Mouse (Mus musculus) spleen, adult 2 months (tissue): ENCODE measurements around the gene Pth2. TPM values are rescaled to one million over a fixed set of nuclear protein-coding genes. Genes with fewer than 3 reads are reported as not detected.

Experiments used
- DNase-seq, 2 experiments: peaks; one replicate each; pipeline versions ENCODE4 v3.0.0 to v3.0.0-alpha.2; 2012 to 2021; ENCODE audit warnings: low spot score in 2 of 2, low read depth in 1 of 2
- H3K27ac ChIP-seq: fragments of 200-500 bp; 2 replicates; pipeline ENCODE4 v1.5.1; 2012; ENCODE audit warnings: low read length, inconsistent platforms; ENCODE audit not compliant: insufficient read depth
- H3K27me3 ChIP-seq: fragments of 200-500 bp; 2 replicates; pipeline ENCODE4 v1.6.1; 2012; ENCODE audit warnings: mild to moderate bottlenecking, moderate library complexity, low read length, inconsistent platforms; ENCODE audit not compliant: control insufficient read depth, insufficient read depth
- H3K36me3 ChIP-seq: fragments of 200-500 bp; 2 replicates; pipeline ENCODE4 v1.6.1; 2012; ENCODE audit warnings: mild to moderate bottlenecking, low read length, inconsistent platforms; ENCODE audit not compliant: control insufficient read depth, insufficient read depth
- H3K4me1 ChIP-seq: fragments of 200-500 bp; 2 replicates; pipeline ENCODE4 v1.6.1; 2011; ENCODE audit warnings: inconsistent platforms; ENCODE audit not compliant: control insufficient read depth, insufficient read depth, insufficient read length
- H3K4me3 ChIP-seq: fragments of 200-500 bp; 2 replicates; pipeline ENCODE4 v1.5.1; 2011; ENCODE audit warnings: mild to moderate bottlenecking, inconsistent platforms; ENCODE audit not compliant: insufficient read depth, insufficient read length; ENCODE audit errors: extremely low read depth
- CTCF ChIP-seq: fragments of 200-500 bp; IDR thresholded peaks from 2 replicates; pipeline ENCODE4 v1.5.1; 2011; ENCODE audit warnings: mild to moderate bottlenecking, inconsistent platforms; ENCODE audit not compliant: insufficient read depth, insufficient read length, insufficient replicate concordance; ENCODE audit errors: extremely low read depth
- POLR2A ChIP-seq: fragments of 200-500 bp; IDR thresholded peaks from 2 replicates; pipeline ENCODE4 v1.6.1; 2011; ENCODE audit warnings: low read depth, low read length, inconsistent platforms
- WGBS: fragments of 180-500 bp; shearing (Covaris S2); methylation state at CpG from one replicate; pipeline ENCODE4 v1.1.7; 2018; 5-methylcytosine and 5-hydroxymethylcytosine counted together
- polyA plus RNA-seq: library from polyadenylated mRNA; depleted of rRNA; stranded (reverse); fragments of >200 nt; gene quantifications from 2 replicates; pipeline ENCODE4 v1.2.3, GENCODE M21; 2012

The Pth2 gene
- polyA plus RNA-seq, 1 experiment: not detected

DNA sequence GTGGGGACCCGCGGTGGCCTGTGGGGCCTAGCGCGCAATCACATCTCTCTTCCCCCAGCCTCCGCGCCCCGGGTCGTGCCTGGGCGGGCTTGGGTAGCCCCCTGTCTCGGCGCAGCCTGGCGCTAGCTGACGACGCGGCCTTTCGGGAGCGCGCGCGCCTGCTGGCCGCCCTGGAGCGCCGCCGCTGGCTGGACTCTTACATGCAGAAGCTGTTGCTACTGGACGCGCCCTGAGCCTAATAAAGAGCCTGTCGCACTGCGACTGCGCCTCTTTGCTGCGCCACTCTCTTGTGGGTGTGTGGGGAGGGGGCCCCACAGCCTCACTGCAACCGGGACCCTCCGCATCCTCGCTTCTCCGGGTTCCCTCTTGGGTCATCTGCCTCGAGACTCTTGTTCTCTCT lies 745 bp downstream of the Pth2 start:
- H3K4me1 ChIP-seq: peaks cover 4% of the 10 kb centered on the region; the same call in 1 of the 2 replicates
- WGBS: 11% methylated on average over 35 of the region's 35 CpGs
- no peak overlapping the region for H3K27ac ChIP-seq
- peaks cover 24% of the 10 kb centered on the region for H3K27me3 ChIP-seq
- no peak for DNase-seq
- TF ChIP-seq CTCF (no peak), POLR2A (no peak)
- H3K4me3 ChIP-seq: no peak overlapping the region
- no peaks in the 10 kb centered on the region for H3K36me3 ChIP-seq

DNA sequence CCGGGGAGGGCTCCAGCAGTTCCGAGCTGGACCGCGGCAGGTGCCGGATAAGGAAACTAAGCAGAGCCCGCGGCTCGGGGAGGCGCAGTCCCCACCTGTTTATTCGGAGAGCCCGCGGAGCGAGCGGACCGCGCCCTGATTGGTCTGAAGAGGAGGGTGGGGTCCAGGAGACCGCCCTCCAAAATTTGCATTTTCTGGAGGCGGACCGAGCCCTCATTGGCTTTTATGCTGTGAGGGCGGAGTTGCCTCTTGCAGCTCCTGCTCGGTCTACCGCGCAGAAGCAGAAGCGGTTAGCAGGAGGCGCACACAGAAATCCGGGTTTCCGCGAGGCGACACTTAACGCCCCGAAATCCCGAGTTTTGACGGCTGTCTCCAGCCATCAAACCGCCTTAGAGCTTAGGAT lies 1.4 kb downstream of the Pth2 start:
- Histone ChIP-seq H3K36me3 (no peaks in the 10 kb centered on the region), H3K27ac (no peak overlapping the region), H3K4me3 (peak overlapping the region; percentile 38; the same call in 1 of the 2 replicates), H3K4me1 (peaks cover 4% of the 10 kb centered on the region; the same call in 1 of the 2 replicates), H3K27me3 (peaks cover 21% of the 10 kb centered on the region)
- under 1% methylated on average over 34 of the region's 34 CpGs for WGBS
- DNase-seq: peak; percentile 75 to 84
- TF ChIP-seq POLR2A: no peak

GRCm38 (mm10) chr7:45182606-45183005 lies 1.8 kb downstream of the Pth2 start:
- TF ChIP-seq POLR2A (no peak), CTCF (no peak)
- Histone ChIP-seq H3K4me3 (peak overlapping the region; percentile 38; the same call in 1 of the 2 replicates), H3K27ac (no peak overlapping the region), H3K36me3 (no peaks in the 10 kb centered on the region), H3K27me3 (peaks cover 17% of the 10 kb centered on the region), H3K4me1 (peaks cover 4% of the 10 kb centered on the region; the same call in 1 of the 2 replicates)
- WGBS: 16% methylated on average over 11 of the region's 11 CpGs
- DNase-seq: no peak

- H3K27ac ChIP-seq: no peak overlapping the region
- no peak for TF ChIP-seq CTCF
- no peak for TF ChIP-seq POLR2A
- WGBS: 85% methylated on average over 7 of the region's 7 CpGs
- peaks cover 4% of the 10 kb centered on the region; the same call in 1 of the 2 replicates for H3K4me1 ChIP-seq
- H3K36me3 ChIP-seq: no peaks in the 10 kb centered on the region
- peaks cover 14% of the 10 kb centered on the region for H3K27me3 ChIP-seq
- no peak overlapping the region for H3K4me3 ChIP-seq
- DNase-seq: no peak
These were observed 2.9 kb downstream of the Pth2 start for GRCm38 (mm10) chr7:45183672-45184071.

- H3K27me3 ChIP-seq: peaks cover 12% of the 10 kb centered on the region
- TF ChIP-seq POLR2A: no peak
- TF ChIP-seq CTCF: no peak
- no peak for DNase-seq
- WGBS: 79% methylated on average over 7 of the region's 7 CpGs
- H3K36me3 ChIP-seq: no peaks in the 10 kb centered on the region
- H3K4me3 ChIP-seq: no peak overlapping the region
- no peak overlapping the region for H3K27ac ChIP-seq
- H3K4me1 ChIP-seq: peaks cover 4% of the 10 kb centered on the region; the same call in 1 of the 2 replicates
These were observed 5.1 kb downstream of the Pth2 start for GRCm38 (mm10) chr7:45185921-45186320.

- Histone ChIP-seq H3K27ac (no peak overlapping the region), H3K27me3 (no peaks in the 10 kb centered on the region), H3K4me3 (no peak overlapping the region), H3K36me3 (no peaks in the 10 kb centered on the region), H3K4me1 (no peaks in the 10 kb centered on the region)
- TF ChIP-seq POLR2A: no peak
- no peak for TF ChIP-seq CTCF
- WGBS: 65% methylated on average over 16 of the region's 16 CpGs
- DNase-seq: no peak
These were observed 8.8 kb downstream of the Pth2 start for GRCm38 (mm10) chr7:45189600-45189999.

GRCm38 (mm10) chr7:45190186-45190585 lies 9.4 kb downstream of the Pth2 start:
- no peak overlapping the region for H3K27ac ChIP-seq
- H3K36me3 ChIP-seq: no peaks in the 10 kb centered on the region
- 83% methylated on average over 6 of the region's 6 CpGs for WGBS
- H3K4me3 ChIP-seq: no peak overlapping the region
- no peaks in the 10 kb centered on the region for H3K27me3 ChIP-seq
- no peaks in the 10 kb centered on the region for H3K4me1 ChIP-seq
- TF ChIP-seq POLR2A (no peak), CTCF (no peak)
- no peak for DNase-seq

DNA sequence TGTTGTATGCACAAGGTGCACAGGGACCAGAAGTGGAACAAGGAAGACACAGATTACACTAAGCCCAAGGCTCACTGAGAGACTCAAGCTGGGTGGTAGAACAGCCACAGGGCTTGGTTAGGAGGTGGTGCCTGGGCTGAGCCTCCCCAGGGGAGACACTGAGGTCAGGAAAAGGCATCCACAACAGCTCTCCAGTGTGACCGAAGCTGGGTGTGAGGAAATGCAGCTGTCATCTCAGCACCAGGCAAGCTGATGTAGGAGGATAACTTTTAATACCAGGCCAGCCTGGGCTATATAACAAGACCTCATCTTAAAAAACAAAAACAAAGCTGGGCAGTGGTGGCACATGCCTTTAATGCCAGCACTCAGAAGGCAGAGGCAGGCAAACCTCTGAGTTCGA lies 10.4 kb downstream of the Pth2 start:
- H3K27me3 ChIP-seq: no peaks in the 10 kb centered on the region
- WGBS: 51% methylated on average over 2 of the region's 2 CpGs
- H3K4me1 ChIP-seq: no peaks in the 10 kb centered on the region

More for the DNA sequence above, 10.4 kb downstream of the Pth2 start:
- Histone ChIP-seq H3K36me3 (no peaks in the 10 kb centered on the region), H3K4me3 (no peak overlapping the region), H3K27ac (no peak overlapping the region)
- no peak for TF ChIP-seq POLR2A
- no peak for TF ChIP-seq CTCF
- no peak for DNase-seq
